Mouse (Mus musculus) MEL (cell line): ENCODE data around the gene Hcn2. TPM values are rescaled to one million over a fixed set of nuclear protein-coding genes. Genes with fewer than 3 reads are reported as not detected.
A peak's percentile ranks its signal among the peaks of the same experiment; 100 is the strongest.

Experiments used
- DNase-seq: peaks from one replicate; pipeline ENCODE4 v3.0.0; 2011; ENCODE audit warnings: low read depth, low spot score
- H3K27ac ChIP-seq: 2 replicates; pipeline ENCODE4 v1.5.1; 2012; ENCODE audit warnings: low read depth, mild to moderate bottlenecking, control low read depth, low read length, moderate library complexity; ENCODE audit not compliant: control insufficient read depth
- H3K27me3 ChIP-seq, 2 experiments: fragments of 150-350 bp in 1 of 2; sonication (generic) in 1 of 2; 2 replicates each; pipeline ENCODE4 v1.6.1; 2012; ENCODE audit warnings: low read length in 2 of 2, mild to moderate bottlenecking in 2 of 2, improper control_type of control experiment in 1 of 2, moderate library complexity in 1 of 2; ENCODE audit not compliant: insufficient read depth in 2 of 2, control insufficient read depth in 1 of 2
- H3K36me3 ChIP-seq, 2 experiments: 2 replicates each; pipeline ENCODE4 v1.6.1; 2012 to 2014; ENCODE audit warnings: low read length in 2 of 2, improper control_type of control experiment in 1 of 2, inconsistent platforms in 1 of 2, mild to moderate bottlenecking in 1 of 2; ENCODE audit not compliant: insufficient read depth in 2 of 2, control insufficient read depth in 1 of 2
- H3K4me1 ChIP-seq, 2 experiments: fragments of 150-350 bp in 1 of 2; sonication (generic) in 1 of 2; 2 replicates each; pipeline ENCODE4 v1.6.1; 2012; ENCODE audit warnings: low read length in 2 of 2, improper control_type of control experiment in 1 of 2, mild to moderate bottlenecking in 1 of 2; ENCODE audit not compliant: insufficient read depth in 2 of 2, control insufficient read depth in 1 of 2
- H3K4me3 ChIP-seq, 2 experiments: fragments of 150-350 bp in 1 of 2; sonication (generic) in 1 of 2; 2 replicates each; pipeline ENCODE4 v1.5.1; 2012; ENCODE audit warnings: low read depth in 2 of 2, low read length in 2 of 2, mild to moderate bottlenecking in 2 of 2, moderate library complexity in 2 of 2, control low read depth in 1 of 2, improper control_type of control experiment in 1 of 2; ENCODE audit not compliant: control insufficient read depth in 1 of 2, insufficient read depth in 1 of 2
- H3K79me2 ChIP-seq: 2 replicates; pipeline ENCODE4 v1.6.1; 2012; ENCODE audit warnings: mild to moderate bottlenecking, low read length, moderate library complexity; ENCODE audit not compliant: control insufficient read depth, poor library complexity, insufficient read depth
- H3K9ac ChIP-seq: 2 replicates; pipeline ENCODE4 v1.6.1; 2012; ENCODE audit warnings: low read depth, mild to moderate bottlenecking, control low read depth, low read length, moderate library complexity; ENCODE audit not compliant: control insufficient read depth, poor library complexity, severe bottlenecking
- H3K9me3 ChIP-seq: fragments of 150-350 bp; sonication (generic); replicated peaks from 2 replicates; pipeline ENCODE4 v1.6.1; 2012; ENCODE audit warnings: mild to moderate bottlenecking, low read length, improper control_type of control experiment, moderate library complexity; ENCODE audit not compliant: insufficient read depth
- BHLHE40 ChIP-seq: IDR thresholded peaks from 2 replicates; pipeline ENCODE4 v1.6.1; 2012; ENCODE audit warnings: low read depth, mild to moderate bottlenecking, inconsistent platforms, low read length, improper control_type of control experiment, borderline replicate concordance
- CTCF ChIP-seq, 3 experiments: IDR thresholded peaks in 2 of 3; conservative IDR thresholded peaks in 1 of 3; 2 replicates each; pipeline ENCODE4 v1.5.1; 2011 to 2012; ENCODE audit warnings: low read length in 3 of 3, low read depth in 2 of 3, mild to moderate bottlenecking in 2 of 3, improper control_type of control experiment in 1 of 3, inconsistent platforms in 1 of 3, mixed read lengths in 1 of 3, moderate library complexity in 1 of 3; ENCODE audit not compliant: control insufficient read depth in 1 of 3, insufficient read depth in 1 of 3, poor library complexity in 1 of 3, severe bottlenecking in 1 of 3
- EP300 ChIP-seq, 2 experiments: IDR thresholded peaks; 2 replicates each; pipeline ENCODE4 v1.6.1; 2011; ENCODE audit warnings: improper control_type of control experiment in 2 of 2, low read length in 2 of 2, low read depth in 1 of 2, mild to moderate bottlenecking in 1 of 2
- GATA1 ChIP-seq: IDR thresholded peaks from 2 replicates; pipeline ENCODE4 v1.6.1; 2011; ENCODE audit warnings: low read depth, low read length, improper control_type of control experiment
- MAZ ChIP-seq: IDR thresholded peaks from 2 replicates; pipeline ENCODE4 v1.6.1; 2012; ENCODE audit warnings: low read depth, mild to moderate bottlenecking, inconsistent platforms, low read length, improper control_type of control experiment
- POLR2A ChIP-seq, 2 experiments: IDR thresholded peaks; 2 replicates each; pipeline ENCODE4 v1.6.1; 2011 to 2012; ENCODE audit warnings: low read length in 2 of 2, mild to moderate bottlenecking in 2 of 2, control low read depth in 1 of 2, improper control_type of control experiment in 1 of 2, low read depth in 1 of 2, moderate library complexity in 1 of 2; ENCODE audit not compliant: control insufficient read depth in 1 of 2, insufficient read depth in 1 of 2, poor library complexity in 1 of 2
- POLR2AphosphoS5 ChIP-seq: IDR thresholded peaks from 2 replicates; pipeline ENCODE4 v1.6.1; 2012; ENCODE audit warnings: low read depth, borderline replicate concordance, mild to moderate bottlenecking, inconsistent platforms, low read length, moderate library complexity, mixed read lengths
- RAD21 ChIP-seq: IDR thresholded peaks from 2 replicates; pipeline ENCODE4 v1.6.1; 2011; ENCODE audit warnings: mild to moderate bottlenecking, low read depth, low read length, improper control_type of control experiment
- SMC3 ChIP-seq: IDR thresholded peaks from 2 replicates; pipeline ENCODE4 v1.6.1; 2011; ENCODE audit warnings: low read depth, low read length, improper control_type of control experiment
- TCF12 ChIP-seq: IDR thresholded peaks from 2 replicates; pipeline ENCODE4 v1.6.1; 2014; ENCODE audit warnings: low read depth, mild to moderate bottlenecking, inconsistent platforms, low read length, improper control_type of control experiment, moderate library complexity
- UBTF ChIP-seq: IDR thresholded peaks from 2 replicates; pipeline ENCODE4 v1.6.1; 2012; ENCODE audit warnings: low read depth, mild to moderate bottlenecking, inconsistent platforms, low read length, improper control_type of control experiment, moderate library complexity, borderline replicate concordance; ENCODE audit not compliant: insufficient read depth
- USF1 ChIP-seq: IDR thresholded peaks from 2 replicates; pipeline ENCODE4 v1.6.1; 2014; ENCODE audit warnings: low read depth, mild to moderate bottlenecking, inconsistent platforms, low read length, improper control_type of control experiment, moderate library complexity
- USF2 ChIP-seq, 2 experiments: IDR thresholded peaks; 2 replicates each; pipeline ENCODE4 v1.6.1; 2011 to 2012; ENCODE audit warnings: improper control_type of control experiment in 2 of 2, low read length in 2 of 2, borderline replicate concordance in 1 of 2, inconsistent platforms in 1 of 2, low read depth in 1 of 2, mild to moderate bottlenecking in 1 of 2; ENCODE audit not compliant: insufficient read depth in 1 of 2
- ZKSCAN1 ChIP-seq: IDR thresholded peaks from 2 replicates; pipeline ENCODE4 v1.6.1; 2012; ENCODE audit warnings: low read depth, mild to moderate bottlenecking, inconsistent platforms, low read length, improper control_type of control experiment, moderate library complexity
- polyA plus RNA-seq, 2 experiments: library from polyadenylated mRNA; stranded (reverse) in 1 of 2; unstranded in 1 of 2; fragments of >175 nt in 1 of 2; fragments of >200 nt in 1 of 2; gene quantifications; 2 replicates each; pipeline versions ENCODE4 v1.2.1 to v1.2.4; 2012; ENCODE audit warnings: low replicate concordance in 2 of 2, low read depth in 1 of 2; ENCODE audit not compliant: insufficient read length in 2 of 2, insufficient read depth in 1 of 2, missing spikeins in 1 of 2
- total RNA-seq: library from RNA; depleted of rRNA; stranded (reverse); fragments of 300-350 nt; gene quantifications from 2 replicates; pipeline ENCODE4 v1.2.3, GENCODE M21; 2012

Gene Hcn2
- total and polyA plus RNA-seq, 3 experiments, result 0.42 to 1.6 TPM; not detected in 1

DNA sequence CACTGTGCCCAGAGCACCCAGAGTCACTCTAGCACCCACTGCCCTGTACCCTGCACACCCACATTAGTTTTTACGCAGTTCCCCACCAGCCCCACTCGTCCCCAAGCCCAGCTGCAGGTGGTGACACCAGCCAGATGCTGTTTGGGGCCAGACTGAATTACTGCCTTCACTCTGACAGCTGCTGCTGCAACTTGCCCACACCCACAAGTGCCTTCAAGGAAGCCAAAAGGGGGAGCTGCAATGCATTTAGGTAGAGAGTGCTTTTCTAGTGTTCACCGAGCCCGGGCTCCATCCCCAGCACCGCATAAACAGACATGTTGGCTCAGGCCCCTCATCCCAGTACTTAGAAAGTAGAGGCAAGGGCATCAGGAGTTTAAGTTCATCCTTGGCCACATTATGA lies 65.5 kb downstream of the Hcn2 start:
- no peak overlapping the region for H3K9ac ChIP-seq
- DNase-seq, result no peak
- peaks cover 0 to 8% of the 10 kb centered on the region in 2 experiments; a peak in 1 of 4 replicates for H3K4me1 ChIP-seq
- H3K27me3 ChIP-seq, result no peaks in the 10 kb centered on the region
- H3K79me2 ChIP-seq, result no peaks in the 10 kb centered on the region
- H3K36me3 ChIP-seq, result no peaks in the 10 kb centered on the region
- no peak for TF ChIP-seq BHLHE40
- TF ChIP-seq USF2 (IDR thresholded peaks at IDR 0.05; ENCODE audit: borderline replicate concordance in 1 of 2, insufficient read depth in 1 of 2, low read depth in 1 of 2, low read length in 2 of 2), result no peak
- TF ChIP-seq MAZ, result no peak
- TF ChIP-seq USF1, result no peak
- no peak for TF ChIP-seq ZKSCAN1
- TF ChIP-seq UBTF, result no peak
- no peak for TF ChIP-seq GATA1
- TF ChIP-seq TCF12, result no peak
- TF ChIP-seq POLR2A (IDR thresholded peaks at IDR 0.05; ENCODE audit: control insufficient read depth in 1 of 2, insufficient read depth in 1 of 2, low read depth in 1 of 2, low read length in 2 of 2, poor library complexity in 1 of 2), result no peak
- no peaks in the 10 kb centered on the region for H3K9me3 ChIP-seq
- H3K27ac ChIP-seq, result no peak overlapping the region
- no peak overlapping the region for H3K4me3 ChIP-seq

GRCm38 (mm10) chr10:79783050-79783449 lies 66.6 kb downstream of the Hcn2 start:
- H3K79me2 ChIP-seq, result no peaks in the 10 kb centered on the region
- H3K4me1 ChIP-seq, result peaks cover 0 to 8% of the 10 kb centered on the region in 2 experiments; a peak in 1 of 4 replicates
- no peak overlapping the region for H3K9ac ChIP-seq
- no peaks in the 10 kb centered on the region for H3K36me3 ChIP-seq
- DNase-seq, result no peak
- no peak overlapping the region for H3K27ac ChIP-seq
- TF ChIP-seq CTCF (IDR thresholded peaks at IDR 0.05 in 2 of 3, conservative IDR thresholded peaks at IDR 0.05 in 1 of 3; ENCODE audit: control insufficient read depth in 1 of 3, insufficient read depth in 1 of 3, low read depth in 2 of 3, low read length in 3 of 3, poor library complexity in 1 of 3, severe bottlenecking in 1 of 3) (peak in 2 of 3 experiments; percentile 22 to 29; a peak in 4 of 6 replicates), POLR2AphosphoS5 (no peak)
- H3K4me3 ChIP-seq, result no peak overlapping the region
- no peaks in the 10 kb centered on the region for H3K9me3 ChIP-seq
- H3K27me3 ChIP-seq, result no peaks in the 10 kb centered on the region

- peaks cover 0 to 15% of the 10 kb centered on the region in 2 experiments; a peak in 2 of 4 replicates for H3K4me1 ChIP-seq
- TF ChIP-seq RAD21 (peak; percentile 10), EP300 (IDR thresholded peaks at IDR 0.05; ENCODE audit: low read depth in 1 of 2, low read length in 2 of 2) (no peak), CTCF (IDR thresholded peaks at IDR 0.05 in 2 of 3, conservative IDR thresholded peaks at IDR 0.05 in 1 of 3; ENCODE audit: control insufficient read depth in 1 of 3, insufficient read depth in 1 of 3, low read depth in 2 of 3, low read length in 3 of 3, poor library complexity in 1 of 3, severe bottlenecking in 1 of 3) (peak; percentile 70 to 76 (median 74)), SMC3 (peak; percentile 48)
- TF ChIP-seq, all 39 proteins: peak for 3
- no peaks in the 10 kb centered on the region for H3K27me3 ChIP-seq
- no peaks in the 10 kb centered on the region for H3K79me2 ChIP-seq
- DNase-seq, result peak; percentile 73
- no peaks in the 10 kb centered on the region for H3K9me3 ChIP-seq
- H3K27ac ChIP-seq, result no peak overlapping the region
- no peak overlapping the region for H3K9ac ChIP-seq
- no peak overlapping the region for H3K4me3 ChIP-seq
- no peaks in the 10 kb centered on the region; a peak in 1 of 4 replicates for H3K36me3 ChIP-seq
Measured at GRCm38 (mm10) chr10:79783920-79784800, 67.7 kb downstream of the Hcn2 start.
